Mouse (Mus musculus): ENCODE measurements around the gene Fam83g. TPM values are rescaled to one million over a fixed set of nuclear protein-coding genes. Genes with fewer than 3 reads are reported as not detected.

Gene Fam83g
- polyA plus RNA-seq, 1 experiment from 2014 or later = 3.2 TPM

DNA sequence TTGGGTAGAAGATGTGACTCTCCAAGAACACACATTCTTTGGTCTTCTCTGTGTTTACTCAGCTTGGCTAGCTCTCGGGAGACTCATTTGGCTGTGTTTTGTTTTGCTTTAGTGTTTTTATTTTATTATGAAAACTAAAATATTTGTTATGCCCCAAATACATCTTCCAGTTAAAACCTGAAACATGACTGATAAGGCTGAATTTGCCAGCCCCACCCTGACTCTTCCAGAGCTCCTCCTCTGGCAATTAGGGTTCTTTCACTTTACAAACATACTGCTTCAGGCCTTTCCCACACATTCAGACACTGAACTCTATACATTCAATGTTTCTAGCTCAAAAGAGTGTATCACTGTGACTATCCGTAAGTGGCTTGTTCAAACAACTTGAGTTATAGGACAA lies 73.3 kb downstream of the Fam83g start:
- H3K9ac ChIP-seq (replicated peaks; ENCODE audit: low read depth, low read length) = no peak overlapping the region
- H3K4me3 ChIP-seq (ENCODE audit: low read depth, low read length) = no peak overlapping the region
- no peaks in the 10 kb centered on the region for H3K9me3 ChIP-seq (ENCODE audit: control insufficient read depth, low read depth, low read length)
- no peaks in the 10 kb centered on the region for H3K27me3 ChIP-seq (ENCODE audit: control insufficient read depth, insufficient read depth, low read length)
- no peak for ATAC-seq (ENCODE audit: insufficient number of reproducible peaks, insufficient read depth, low FRiP score, low read depth)
- H3K4me1 ChIP-seq (ENCODE audit: control insufficient read depth, insufficient read depth, low read length) = peaks cover 5% of the 10 kb centered on the region; the same call in 1 of the 2 replicates
- H3K36me3 ChIP-seq (ENCODE audit: control insufficient read depth, insufficient read depth, low read length) = peaks cover 35% of the 10 kb centered on the region
- H3K27ac ChIP-seq (ENCODE audit: low read length) = no peak overlapping the region
- 78% methylated on average over 2 of the region's 2 CpGs for WGBS
- no peak overlapping the region for H3K4me2 ChIP-seq (replicated peaks; ENCODE audit: low read depth, low read length)

Other genes with a start within 250 kb of the Fam83g start
- 1.4 and 1.6 TPM in 2 replicates for gene Rnf112, start 230.0 kb upstream of the Fam83g start, polyA plus RNA-seq (2014; fragmentation: Nextera tagmentation; extraction: Ambion mirVana)
- 367 and 408 TPM in 2 replicates for gene Mfap4, start 198.7 kb upstream of the Fam83g start, polyA plus RNA-seq (2014; fragmentation: Nextera tagmentation; extraction: Ambion mirVana)
- 47.4 and 47.7 TPM in 2 replicates for gene Mapk7, start 189.7 kb upstream of the Fam83g start, polyA plus RNA-seq (2014; fragmentation: Nextera tagmentation; extraction: Ambion mirVana)
- 29.6 and 43.7 TPM in 2 replicates for gene B9d1, start 178.9 kb upstream of the Fam83g start, polyA plus RNA-seq (2014; fragmentation: Nextera tagmentation; extraction: Ambion mirVana)
- 28.7 and 32.6 TPM in 2 replicates for gene Epn2, start 104.4 kb upstream of the Fam83g start, polyA plus RNA-seq (2014; fragmentation: Nextera tagmentation; extraction: Ambion mirVana)
- 4.8 and 7.1 TPM in 2 replicates for gene Grap, start 30.8 kb upstream of the Fam83g start, polyA plus RNA-seq (2014; fragmentation: Nextera tagmentation; extraction: Ambion mirVana)
- not detected in 2 replicates for gene Slc5a10, start 36.7 kb downstream of the Fam83g start, polyA plus RNA-seq (2014; fragmentation: Nextera tagmentation; extraction: Ambion mirVana)
- gene Prpsap2, start 78.0 kb downstream of the Fam83g start, polyA plus RNA-seq (2014; fragmentation: Nextera tagmentation; extraction: Ambion mirVana) = 25.4 and 28.9 TPM in 2 replicates
- 19.2 and 20.4 TPM in 2 replicates for gene Ulk2, start 171.0 kb downstream of the Fam83g start, polyA plus RNA-seq (2014; fragmentation: Nextera tagmentation; extraction: Ambion mirVana)
- 19.1 and 22.1 TPM in 2 replicates for gene Akap10, start 246.2 kb downstream of the Fam83g start, polyA plus RNA-seq (2014; fragmentation: Nextera tagmentation; extraction: Ambion mirVana)